Mouse (Mus musculus): ENCODE measurements around the gene Ybx3. TPM values are rescaled to one million over a fixed set of nuclear protein-coding genes. Genes with fewer than 3 reads are reported as not detected.

Ybx3 gene
- polyA plus RNA-seq, 1 experiment from 2014 or later = 71.3 TPM

GRCm38 (mm10) chr6:131406957-131407356 lies 18.7 kb upstream of the Ybx3 start:
- ATAC-seq (ENCODE audit: low FRiP score, low TSS enrichment) = peak; percentile 69; the same call in 1 of the 2 replicates
- Histone ChIP-seq H3K9ac (ENCODE audit: low read depth, low read length) (no peak overlapping the region), H3K27me3 (ENCODE audit: control insufficient read depth, insufficient read depth, low read length) (no peaks in the 10 kb centered on the region), H3K36me3 (ENCODE audit: control insufficient read depth, insufficient read depth, low read length) (no peaks in the 10 kb centered on the region), H3K27ac (ENCODE audit: low read depth, low read length) (no peak overlapping the region), H3K4me3 (ENCODE audit: low read length) (no peak overlapping the region), H3K9me3 (ENCODE audit: control insufficient read depth, low read length) (no peaks in the 10 kb centered on the region), H3K4me1 (ENCODE audit: control insufficient read depth, insufficient read depth, low read length) (0 out of 2 replicates have a peak, but pooled peaks cover 4% of the 10 kb centered on the region), H3K4me2 (replicated peaks; ENCODE audit: low read depth, low read length) (no peak overlapping the region)

GRCm38 (mm10) chr6:131405896-131406295 lies 17.6 kb upstream of the Ybx3 start:
- Histone ChIP-seq H3K9me3 (ENCODE audit: control insufficient read depth, low read length) (no peaks in the 10 kb centered on the region), H3K27ac (ENCODE audit: low read depth, low read length) (no peak overlapping the region), H3K9ac (ENCODE audit: low read depth, low read length) (no peak overlapping the region), H3K36me3 (ENCODE audit: control insufficient read depth, insufficient read depth, low read length) (no peaks in the 10 kb centered on the region), H3K4me3 (ENCODE audit: low read length) (no peak overlapping the region), H3K4me2 (replicated peaks; ENCODE audit: low read depth, low read length) (no peak overlapping the region), H3K27me3 (ENCODE audit: control insufficient read depth, insufficient read depth, low read length) (no peaks in the 10 kb centered on the region), H3K4me1 (ENCODE audit: control insufficient read depth, insufficient read depth, low read length) (0 out of 2 replicates have a peak, but pooled peaks cover 4% of the 10 kb centered on the region)
- WGBS = 8% methylated on average over 2 of the region's 2 CpGs
- ATAC-seq (ENCODE audit: low FRiP score, low TSS enrichment) = no peak

DNA sequence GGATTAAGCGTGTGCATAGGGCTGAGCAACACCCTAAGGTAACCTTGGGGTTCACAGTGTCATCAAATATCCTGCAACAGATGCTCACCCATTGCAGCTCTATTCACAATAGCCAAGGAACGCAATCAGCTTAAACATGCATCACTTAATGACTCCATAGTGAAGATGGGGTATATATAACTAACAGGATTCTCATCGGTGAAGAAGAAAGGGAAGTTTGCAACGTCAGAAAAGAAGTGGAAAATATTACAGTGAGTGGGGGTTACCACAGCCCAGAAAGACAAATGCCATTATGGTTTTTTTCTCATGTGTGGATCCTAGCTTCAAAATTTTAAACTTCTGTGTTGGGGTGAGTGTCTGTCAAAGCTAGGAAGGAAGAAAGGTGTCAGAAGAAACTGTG lies 16.9 kb upstream of the Ybx3 start:
- 90% methylated on average over 4 of the region's 4 CpGs for WGBS
- Histone ChIP-seq H3K9me3 (ENCODE audit: control insufficient read depth, low read length) (no peaks in the 10 kb centered on the region), H3K4me2 (replicated peaks; ENCODE audit: low read depth, low read length) (no peak overlapping the region), H3K4me3 (ENCODE audit: low read length) (no peak overlapping the region), H3K9ac (ENCODE audit: low read depth, low read length) (no peak overlapping the region), H3K27me3 (ENCODE audit: control insufficient read depth, insufficient read depth, low read length) (no peaks in the 10 kb centered on the region), H3K4me1 (ENCODE audit: control insufficient read depth, insufficient read depth, low read length) (0 out of 2 replicates have a peak, but pooled peaks cover 4% of the 10 kb centered on the region), H3K27ac (ENCODE audit: low read depth, low read length) (no peak overlapping the region), H3K36me3 (ENCODE audit: control insufficient read depth, insufficient read depth, low read length) (no peaks in the 10 kb centered on the region)
- ATAC-seq (ENCODE audit: low FRiP score, low TSS enrichment) = no peak

DNA sequence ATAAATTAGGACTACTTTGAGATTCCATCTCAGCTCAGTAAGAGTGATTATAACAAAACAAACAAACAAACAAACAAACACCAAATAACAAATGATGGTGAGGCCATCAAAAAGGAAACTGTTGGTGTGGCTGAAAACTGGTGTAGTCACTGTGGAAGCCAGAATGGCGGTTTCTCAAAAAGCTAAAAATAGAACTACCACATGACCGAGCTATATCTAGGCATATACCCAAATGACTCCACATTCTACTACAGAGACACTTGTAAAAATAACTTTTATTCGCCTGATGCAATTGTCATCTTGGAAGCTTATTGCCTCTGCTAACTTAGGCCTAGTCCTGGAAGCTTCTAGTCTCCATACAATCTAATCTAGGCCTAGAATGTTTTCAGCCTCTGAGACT lies 16.0 kb upstream of the Ybx3 start:
- Histone ChIP-seq H3K9me3 (ENCODE audit: control insufficient read depth, low read length) (no peaks in the 10 kb centered on the region), H3K27me3 (ENCODE audit: control insufficient read depth, insufficient read depth, low read length) (no peaks in the 10 kb centered on the region), H3K27ac (ENCODE audit: low read depth, low read length) (no peak overlapping the region), H3K4me2 (replicated peaks; ENCODE audit: low read depth, low read length) (no peak overlapping the region), H3K36me3 (ENCODE audit: control insufficient read depth, insufficient read depth, low read length) (no peaks in the 10 kb centered on the region), H3K4me3 (ENCODE audit: low read length) (no peak overlapping the region), H3K4me1 (ENCODE audit: control insufficient read depth, insufficient read depth, low read length) (0 out of 2 replicates have a peak, but pooled peaks cover 4% of the 10 kb centered on the region), H3K9ac (ENCODE audit: low read depth, low read length) (no peak overlapping the region)
- ATAC-seq (ENCODE audit: low FRiP score, low TSS enrichment) = no peak
- 82% methylated on average over 3 of the region's 3 CpGs for WGBS

DNA sequence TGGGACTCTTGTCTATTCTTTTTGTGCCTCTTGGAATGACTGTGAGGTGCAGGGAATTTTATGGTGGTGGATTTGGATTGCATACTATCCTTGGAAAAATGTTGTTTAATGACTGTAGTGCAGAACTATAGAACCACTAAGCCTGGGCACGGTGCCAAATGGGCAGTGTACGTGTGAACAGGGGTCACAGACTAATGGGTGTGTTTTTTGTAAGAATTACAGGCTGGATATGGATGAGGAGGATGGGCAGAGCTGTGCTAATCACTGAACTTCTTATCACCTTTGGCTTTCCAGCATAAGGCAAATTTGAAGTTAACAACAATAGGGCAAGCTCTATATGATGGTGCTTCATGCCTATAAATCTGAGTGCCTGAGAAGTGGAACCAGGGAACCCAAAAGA lies 14.8 kb upstream of the Ybx3 start:
- no peak overlapping the region for H3K4me2 ChIP-seq (replicated peaks; ENCODE audit: low read depth, low read length)
- no peaks in the 10 kb centered on the region for H3K27me3 ChIP-seq (ENCODE audit: control insufficient read depth, insufficient read depth, low read length)
- no peak for ATAC-seq (ENCODE audit: low FRiP score, low TSS enrichment)
- WGBS = 56% methylated on average over 2 of the region's 2 CpGs
- 0 out of 2 replicates have a peak, but pooled peaks cover 4% of the 10 kb centered on the region for H3K4me1 ChIP-seq (ENCODE audit: control insufficient read depth, insufficient read depth, low read length)
- H3K4me3 ChIP-seq (ENCODE audit: low read length) = no peak overlapping the region
- H3K9ac ChIP-seq (ENCODE audit: low read depth, low read length) = no peak overlapping the region
- no peaks in the 10 kb centered on the region for H3K36me3 ChIP-seq (ENCODE audit: control insufficient read depth, insufficient read depth, low read length)
- no peaks in the 10 kb centered on the region for H3K9me3 ChIP-seq (ENCODE audit: control insufficient read depth, low read length)
- no peak overlapping the region for H3K27ac ChIP-seq (ENCODE audit: low read depth, low read length)

DNA sequence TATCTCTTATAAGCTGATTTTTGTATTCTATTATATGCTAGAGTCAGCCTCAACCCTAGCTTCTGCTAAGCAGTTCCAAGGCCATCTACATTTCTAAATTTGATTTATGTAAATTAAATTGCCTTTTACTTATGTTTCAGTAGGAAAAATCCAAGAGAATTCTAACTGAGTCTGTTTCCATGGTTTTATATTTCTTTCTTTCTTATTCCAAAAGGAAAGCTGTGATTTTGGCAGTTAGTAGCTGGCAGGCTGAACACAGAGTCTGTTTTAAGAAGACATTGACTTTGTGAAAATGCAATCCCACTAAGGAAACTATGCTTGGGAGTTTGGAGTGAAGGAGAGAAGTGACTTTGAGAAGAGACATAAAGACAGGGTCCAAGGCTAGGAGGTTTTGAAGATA lies 14.3 kb upstream of the Ybx3 start:
- H3K27ac ChIP-seq (ENCODE audit: low read depth, low read length) = no peak overlapping the region

GRCm38 (mm10) chr6:131401259-131401658 lies 13.0 kb upstream of the Ybx3 start:
- no peaks in the 10 kb centered on the region for H3K36me3 ChIP-seq (ENCODE audit: control insufficient read depth, insufficient read depth, low read length)
- no peak overlapping the region for H3K27ac ChIP-seq (ENCODE audit: low read depth, low read length)
- H3K4me1 ChIP-seq (ENCODE audit: control insufficient read depth, insufficient read depth, low read length) = 0 out of 2 replicates have a peak, but pooled peaks cover 4% of the 10 kb centered on the region
- no peak overlapping the region for H3K4me2 ChIP-seq (replicated peaks; ENCODE audit: low read depth, low read length)
- 92% methylated on average over 2 of the region's 2 CpGs for whole genome bisulfite sequencing
- H3K27me3 ChIP-seq (ENCODE audit: control insufficient read depth, insufficient read depth, low read length) = no peaks in the 10 kb centered on the region
- ATAC-seq (ENCODE audit: low FRiP score, low TSS enrichment) = no peak
- no peak overlapping the region for H3K4me3 ChIP-seq (ENCODE audit: low read length)
- no peaks in the 10 kb centered on the region for H3K9me3 ChIP-seq (ENCODE audit: control insufficient read depth, low read length)
- no peak overlapping the region for H3K9ac ChIP-seq (ENCODE audit: low read depth, low read length)

More for the DNA sequence above, 14.3 kb upstream of the Ybx3 start:
- no peak for ATAC-seq (ENCODE audit: low FRiP score, low TSS enrichment)
- Histone ChIP-seq H3K27me3 (ENCODE audit: control insufficient read depth, insufficient read depth, low read length) (no peaks in the 10 kb centered on the region), H3K36me3 (ENCODE audit: control insufficient read depth, insufficient read depth, low read length) (no peaks in the 10 kb centered on the region), H3K4me1 (ENCODE audit: control insufficient read depth, insufficient read depth, low read length) (0 out of 2 replicates have a peak, but pooled peaks cover 4% of the 10 kb centered on the region), H3K4me3 (ENCODE audit: low read length) (no peak overlapping the region), H3K4me2 (replicated peaks; ENCODE audit: low read depth, low read length) (no peak overlapping the region), H3K9ac (ENCODE audit: low read depth, low read length) (no peak overlapping the region), H3K9me3 (ENCODE audit: control insufficient read depth, low read length) (no peaks in the 10 kb centered on the region)

DNA sequence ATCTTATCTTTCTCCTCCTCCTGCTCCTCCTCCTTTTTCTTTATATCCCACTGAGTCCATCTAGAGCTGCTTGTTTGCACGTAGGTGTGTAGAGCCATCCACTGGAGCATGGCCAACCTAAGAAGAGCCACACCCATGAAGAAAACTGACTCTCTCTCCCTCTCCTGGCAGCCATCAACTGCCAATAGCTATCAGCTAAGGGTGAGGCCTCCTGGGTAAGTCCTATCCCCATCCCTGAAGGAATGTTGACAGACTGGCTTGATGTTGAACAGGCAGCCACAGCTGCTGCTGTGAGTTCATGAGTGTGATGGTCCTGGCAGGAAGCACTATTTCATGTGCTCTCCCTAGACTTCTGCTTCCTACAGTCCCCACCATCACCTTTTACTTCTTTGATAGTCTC lies 8.4 kb upstream of the Ybx3 start:
- no peak overlapping the region for H3K4me2 ChIP-seq (replicated peaks; ENCODE audit: low read depth, low read length)
- WGBS = 52% methylated on average over 1 of the region's 1 CpGs
- ATAC-seq (ENCODE audit: low FRiP score, low TSS enrichment) = no peak
- H3K36me3 ChIP-seq (ENCODE audit: control insufficient read depth, insufficient read depth, low read length) = no peaks in the 10 kb centered on the region
- H3K27me3 ChIP-seq (ENCODE audit: control insufficient read depth, insufficient read depth, low read length) = no peaks in the 10 kb centered on the region
- H3K9me3 ChIP-seq (ENCODE audit: control insufficient read depth, low read length) = no peaks in the 10 kb centered on the region
- no peak overlapping the region for H3K9ac ChIP-seq (ENCODE audit: low read depth, low read length)
- H3K4me1 ChIP-seq (ENCODE audit: control insufficient read depth, insufficient read depth, low read length) = no peaks in the 10 kb centered on the region
- no peak overlapping the region for H3K27ac ChIP-seq (ENCODE audit: low read depth, low read length)
- no peak overlapping the region for H3K4me3 ChIP-seq (ENCODE audit: low read length)

DNA sequence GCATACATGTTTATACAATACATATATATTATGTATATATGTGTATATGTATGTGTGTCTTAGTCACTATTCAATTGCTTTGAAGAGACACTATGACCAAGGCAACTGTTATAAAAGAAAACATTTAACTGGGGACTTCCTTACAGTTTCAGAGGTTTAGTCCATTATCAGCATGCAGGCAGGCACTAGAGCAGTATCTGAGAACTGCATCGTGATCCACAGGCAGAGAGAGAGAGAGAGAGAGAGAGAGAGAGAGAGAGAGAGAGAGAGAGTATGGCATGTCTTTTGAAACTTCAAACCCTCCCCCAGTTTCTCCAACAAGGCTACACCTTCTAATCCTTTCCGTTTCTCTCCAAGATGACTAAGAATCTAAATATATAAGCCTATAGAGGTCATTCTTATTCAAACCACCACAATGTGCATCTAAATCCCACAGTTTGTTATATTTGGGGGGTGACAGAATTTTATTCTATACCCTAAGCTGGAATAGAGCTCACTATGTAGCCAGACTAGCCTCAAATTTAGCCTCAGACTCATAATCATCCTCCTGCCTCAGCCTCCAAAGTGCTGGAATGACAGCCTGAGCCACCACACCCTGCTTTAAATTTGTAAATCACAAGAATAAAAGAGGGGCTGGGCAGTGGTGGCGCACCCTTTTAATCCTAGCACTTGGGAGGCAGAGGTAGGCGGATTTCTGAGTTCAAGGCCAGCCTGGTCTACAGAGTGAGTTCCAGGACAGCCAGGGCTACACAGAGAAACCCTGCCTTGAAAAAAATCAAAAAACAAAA lies 5.8 kb upstream of the Ybx3 start:
- H3K36me3 ChIP-seq (ENCODE audit: control insufficient read depth, insufficient read depth, low read length) = no peaks in the 10 kb centered on the region
- H3K4me3 ChIP-seq (ENCODE audit: low read length) = no peak overlapping the region
- no peak for ATAC-seq (ENCODE audit: low FRiP score, low TSS enrichment)
- H3K4me2 ChIP-seq (replicated peaks; ENCODE audit: low read depth, low read length) = no peak overlapping the region
- H3K27me3 ChIP-seq (ENCODE audit: control insufficient read depth, insufficient read depth, low read length) = no peaks in the 10 kb centered on the region
- H3K4me1 ChIP-seq (ENCODE audit: control insufficient read depth, insufficient read depth, low read length) = no peaks in the 10 kb centered on the region
- 77% methylated on average over 4 of the region's 4 CpGs for WGBS
- no peaks in the 10 kb centered on the region for H3K9me3 ChIP-seq (ENCODE audit: control insufficient read depth, low read length)
- no peak overlapping the region for H3K9ac ChIP-seq (ENCODE audit: low read depth, low read length)
- H3K27ac ChIP-seq (ENCODE audit: low read depth, low read length) = no peak overlapping the region
